Mouse (Mus musculus) layer of hippocampus, postnatal 25 days (tissue): ENCODE results near the gene Vav3. TPM values are rescaled to one million over a fixed set of nuclear protein-coding genes. Genes with fewer than 3 reads are reported as not detected.
A peak's percentile ranks its signal among the peaks of the same experiment; 100 is the strongest.

ENCODE experiments used
- DNase-seq, 2 experiments: peaks; one replicate each; pipeline ENCODE4 v3.0.0; 2022; ENCODE audit warnings: mixed read lengths in 2 of 2, low spot score in 1 of 2; ENCODE audit errors: extremely low spot score in 1 of 2
- total RNA-seq, 2 experiments: library from RNA; stranded (reverse); gene quantifications; 2 replicates each; pipeline ENCODE4 v1.2.3; 2021

Vav3 gene
- total RNA-seq: 10 to 100 TPM; 11.2 to 15.9 TPM

DNA sequence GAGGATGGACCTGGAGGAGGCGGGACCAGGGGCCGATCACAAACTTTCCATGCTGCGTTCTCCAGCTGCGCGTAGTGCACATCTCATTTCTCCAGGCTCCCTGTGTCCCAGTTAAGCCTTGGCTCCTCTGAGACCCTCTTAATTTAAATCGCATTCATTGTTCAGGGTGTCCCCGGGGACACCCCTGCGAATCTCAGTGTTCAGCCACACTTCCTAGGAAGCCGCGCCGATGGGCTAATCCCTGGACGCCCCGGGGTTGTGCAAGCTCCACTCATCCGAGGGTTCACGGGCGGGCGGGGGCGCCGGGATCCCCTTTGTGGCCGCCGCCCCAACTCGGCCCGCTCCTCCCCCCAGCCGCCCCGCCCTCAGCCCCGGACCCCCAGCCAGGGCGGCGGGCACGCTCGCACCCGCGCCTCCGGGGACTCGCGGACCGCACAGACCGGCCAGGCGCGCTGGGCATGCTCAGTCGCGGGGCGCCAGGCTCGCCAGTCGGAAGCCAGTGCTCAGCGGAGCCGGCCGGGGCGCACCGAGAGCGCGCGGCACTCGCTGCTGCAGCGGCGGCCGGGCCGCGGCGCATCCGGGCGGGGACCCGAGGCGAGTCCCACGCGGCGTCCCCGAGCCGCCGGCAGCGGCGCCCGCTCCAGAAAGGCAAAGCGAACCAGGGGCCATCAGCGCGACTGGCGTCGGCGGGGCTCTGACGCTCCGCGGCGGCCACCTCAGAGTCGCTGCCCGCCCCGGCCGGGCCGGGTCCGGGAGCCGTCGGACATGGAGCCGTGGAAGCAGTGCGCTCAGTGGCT lies at the start of gene Vav3:
Gene Vav3 (plus strand): TSS at position 380 of the 797 bp plus-strand sequence.
- DNase-seq: peak; percentile 45 to 50

DNA sequence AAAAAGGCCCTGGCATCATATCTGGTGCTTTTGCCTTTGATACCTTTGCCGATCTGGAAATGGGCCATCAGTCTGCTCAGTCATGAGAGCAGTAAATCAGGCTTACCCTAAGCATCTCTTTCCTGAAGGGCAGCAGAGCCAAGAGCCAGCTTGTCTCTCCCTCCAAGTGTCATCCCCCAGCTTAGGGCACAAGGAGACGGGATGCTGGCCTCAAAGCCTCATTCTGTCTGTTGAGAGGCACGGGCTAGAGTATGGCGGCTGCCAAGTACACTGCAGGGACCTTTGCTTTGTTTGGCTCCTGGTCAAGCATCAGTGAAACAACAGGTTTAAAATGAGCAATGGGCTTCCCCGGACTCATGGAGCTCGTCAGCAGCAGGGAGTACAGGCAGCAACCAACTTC lies 41.6 kb upstream of the Vav3 start:
- DNase-seq: no peak

DNA sequence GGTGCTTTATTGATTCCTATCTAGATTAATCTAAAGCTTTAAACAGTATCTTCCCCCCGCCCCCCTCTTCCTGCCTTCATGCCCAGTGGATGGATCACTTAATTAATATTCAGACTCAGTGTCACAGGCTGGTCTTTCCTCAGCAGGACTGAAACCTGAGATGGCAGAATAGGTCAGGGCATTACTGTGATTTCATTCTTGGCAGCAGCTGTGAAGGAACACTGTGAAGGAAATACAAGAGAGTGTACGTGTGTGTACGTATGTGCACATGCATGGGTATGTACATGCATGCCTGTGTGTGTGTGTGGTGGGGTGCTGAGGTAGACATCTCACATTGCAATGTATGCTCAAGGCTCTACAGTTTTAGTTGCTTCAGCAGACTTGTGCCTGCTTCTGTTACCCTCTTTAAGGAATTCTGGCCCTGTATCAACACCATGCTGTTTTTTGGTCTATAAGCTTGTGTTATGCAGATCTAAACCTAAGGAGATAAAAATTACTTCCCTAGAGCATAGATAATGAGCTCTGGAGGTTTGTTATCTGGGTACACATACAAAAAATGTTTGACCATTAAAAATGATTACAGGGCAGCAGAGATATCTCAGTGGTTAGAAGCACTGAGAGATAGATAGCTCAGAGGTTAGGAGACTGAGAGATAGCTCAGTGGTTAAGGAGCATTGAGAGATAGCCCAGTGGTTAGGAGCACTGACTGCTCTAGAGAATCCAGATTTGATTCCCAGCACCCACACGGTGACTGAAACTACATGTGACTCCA lies 41.0 kb upstream of the Vav3 start:
- DNase-seq: no peak

DNA sequence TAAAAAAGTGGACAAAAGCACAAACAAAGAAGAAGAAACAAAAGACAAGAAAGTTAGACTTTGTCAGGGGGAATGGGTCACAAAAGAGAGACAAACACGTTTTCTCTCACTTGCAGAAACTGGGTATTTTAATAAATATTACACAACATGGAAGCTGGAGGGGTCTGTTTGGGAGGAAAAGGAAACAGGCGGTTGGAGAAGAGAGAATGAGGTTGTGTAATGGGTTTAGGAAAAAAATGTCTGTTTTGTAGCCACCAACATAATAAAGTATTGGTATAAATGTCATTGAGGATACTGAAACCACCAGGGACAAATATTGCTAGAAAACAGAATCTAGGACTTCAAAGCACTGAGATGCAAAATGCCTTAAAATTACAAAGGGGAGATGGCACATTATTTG lies 38.4 kb upstream of the Vav3 start:
- DNase-seq: no peak

DNA sequence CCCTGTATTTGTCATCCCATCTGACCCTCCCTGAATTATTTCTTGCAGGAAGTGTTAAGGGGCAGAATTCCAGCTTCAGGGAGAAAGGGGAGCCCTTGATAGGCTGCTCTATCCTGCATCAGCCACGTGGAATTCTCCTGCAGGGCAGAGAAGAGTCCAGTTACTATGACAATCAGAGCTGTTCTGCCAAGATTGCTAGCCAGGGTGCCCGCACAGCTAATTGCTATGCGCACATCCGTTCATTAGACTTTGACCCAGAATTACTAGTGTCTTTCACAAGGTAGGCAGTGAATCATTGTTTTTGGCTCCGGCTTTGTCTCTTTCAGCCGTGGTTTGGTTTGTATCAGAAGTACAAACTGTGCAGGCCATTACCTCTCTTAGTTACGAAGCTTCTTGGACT lies 33.0 kb upstream of the Vav3 start:
- DNase-seq: no peak

DNA sequence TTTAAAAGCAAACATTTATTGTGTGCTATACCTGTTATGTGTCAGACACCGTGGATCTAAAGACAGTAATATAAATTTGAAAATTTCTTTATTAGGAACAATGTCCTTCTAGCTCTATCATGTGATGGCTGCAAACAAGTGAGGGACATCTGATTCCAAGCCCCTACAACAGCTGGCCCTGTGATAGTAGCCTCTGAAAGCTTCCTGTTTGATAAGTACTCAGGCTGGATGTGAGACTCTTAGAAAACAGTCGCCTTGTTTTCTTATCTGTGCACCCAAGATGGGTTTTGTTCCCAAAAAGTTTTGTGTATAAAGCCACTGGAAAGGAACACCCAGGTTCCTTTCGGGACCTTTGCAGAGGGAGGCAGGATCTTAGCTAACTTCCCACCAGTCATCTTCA lies 32.0 kb upstream of the Vav3 start:
- no peak for DNase-seq

DNA sequence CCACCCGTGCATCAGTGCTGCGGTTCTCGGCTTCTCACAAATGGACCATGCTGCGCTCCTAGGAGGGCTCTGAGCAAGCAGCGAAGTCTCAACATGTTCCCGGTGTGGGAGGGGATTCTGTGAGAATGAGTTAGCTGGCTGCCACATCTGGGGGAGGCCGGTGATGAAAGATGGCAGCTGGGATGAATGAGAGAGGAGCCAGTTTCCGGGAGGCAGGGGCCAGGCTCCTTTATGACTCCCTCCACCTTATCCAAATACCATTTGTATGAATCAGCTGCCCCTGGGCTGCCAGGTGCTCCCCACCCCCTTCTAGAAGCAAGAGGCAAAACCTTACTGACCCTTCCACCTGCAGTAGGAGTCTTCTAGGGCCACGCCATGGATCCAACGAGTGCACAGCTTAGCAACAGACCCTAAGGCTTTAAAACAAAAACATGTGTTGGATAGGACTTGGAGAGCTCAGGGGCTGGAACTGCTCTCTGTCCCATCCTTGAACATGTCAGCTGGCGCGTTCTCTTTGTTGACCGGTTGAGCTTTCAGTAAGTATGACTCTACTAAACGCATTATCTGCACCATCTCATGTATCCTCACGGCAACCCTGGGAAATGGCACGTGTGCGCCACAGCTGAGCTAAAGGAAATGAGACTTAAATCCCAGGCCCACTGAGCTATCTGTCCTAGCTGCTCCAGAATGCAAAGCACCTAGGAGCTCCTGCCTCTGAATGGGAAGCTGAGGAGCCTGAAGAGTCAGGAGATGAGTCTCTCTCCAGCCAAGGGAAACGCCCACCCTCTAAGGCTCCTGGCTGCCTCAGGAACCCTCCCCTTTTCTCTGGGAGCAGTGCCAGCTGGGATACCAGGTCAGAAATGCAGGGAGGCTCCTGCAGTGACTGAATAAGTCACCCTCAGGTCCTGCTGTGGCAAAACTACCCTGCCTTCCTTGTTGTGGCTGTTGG lies 30.9 kb upstream of the Vav3 start:
- no peak for DNase-seq

DNA sequence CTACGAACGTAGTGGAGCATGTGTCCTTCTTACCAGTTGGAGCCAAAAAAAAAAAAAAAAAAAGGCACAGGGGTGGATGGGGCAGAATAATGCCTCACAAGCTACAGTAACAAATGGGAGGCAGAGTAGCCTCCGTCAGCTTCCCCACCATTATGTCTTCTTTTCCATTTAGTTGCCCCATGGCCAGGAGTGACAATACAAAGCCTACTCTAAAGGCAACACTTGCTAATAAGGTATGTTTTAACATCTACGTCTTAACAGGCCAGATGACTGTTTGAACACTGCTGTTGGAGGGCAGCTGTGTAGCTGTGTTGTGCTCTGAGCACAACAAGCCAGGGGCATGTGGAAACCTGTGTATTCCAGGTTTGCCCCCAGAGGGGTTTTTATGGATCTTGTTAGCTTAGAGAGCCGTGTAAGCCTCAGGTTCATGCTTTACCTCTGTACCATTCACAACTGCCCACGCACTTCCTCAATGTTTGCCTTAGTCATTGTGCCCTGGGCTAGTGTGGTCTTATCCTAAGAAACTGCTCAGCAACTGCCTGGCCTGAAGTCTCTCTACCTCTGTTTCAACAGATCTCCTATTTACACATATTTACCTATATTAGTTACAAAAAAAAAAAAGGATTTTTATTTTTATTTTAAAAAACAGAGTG lies 29.2 kb upstream of the Vav3 start:
- DNase-seq: no peak

DNA sequence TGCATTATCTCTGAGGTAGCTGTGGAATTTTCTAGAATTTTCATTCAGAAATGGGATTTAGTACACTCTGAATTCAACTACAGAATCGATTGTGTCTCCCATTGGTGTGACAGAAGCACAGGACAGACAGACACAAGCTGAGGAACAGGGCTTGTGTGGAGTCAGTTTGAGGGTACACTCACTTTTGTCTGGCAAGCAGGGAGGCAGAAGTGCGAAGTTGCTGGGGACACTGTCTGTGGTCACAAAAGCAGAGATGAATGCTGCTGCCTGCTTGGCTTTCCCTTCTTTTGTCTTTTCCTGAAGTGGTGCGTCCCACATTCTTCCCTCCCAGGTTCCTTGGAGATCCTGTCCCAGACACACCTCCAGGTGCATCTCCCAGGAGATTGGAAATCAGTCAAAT lies 28.6 kb upstream of the Vav3 start:
- no peak for DNase-seq

DNA sequence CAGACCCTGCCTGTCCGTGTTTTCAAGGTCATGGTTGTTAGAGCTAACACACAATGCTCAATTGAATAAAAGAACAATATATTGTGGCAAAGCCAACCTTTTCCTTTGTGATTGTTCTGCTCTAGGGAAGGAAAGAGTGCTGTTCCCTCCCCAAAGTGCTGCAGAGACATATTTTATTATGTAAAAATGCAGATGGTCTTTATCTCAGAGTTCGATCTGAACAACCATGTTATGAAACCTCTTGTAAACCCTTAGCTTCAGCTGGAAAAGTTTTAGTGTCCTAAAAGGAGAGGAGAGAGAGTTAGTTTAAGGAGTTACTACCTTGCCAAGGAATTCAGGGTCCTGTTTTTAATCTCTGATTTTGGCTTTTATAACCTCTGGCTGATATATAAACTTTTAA lies 27.0 kb upstream of the Vav3 start:
- no peak for DNase-seq

DNA sequence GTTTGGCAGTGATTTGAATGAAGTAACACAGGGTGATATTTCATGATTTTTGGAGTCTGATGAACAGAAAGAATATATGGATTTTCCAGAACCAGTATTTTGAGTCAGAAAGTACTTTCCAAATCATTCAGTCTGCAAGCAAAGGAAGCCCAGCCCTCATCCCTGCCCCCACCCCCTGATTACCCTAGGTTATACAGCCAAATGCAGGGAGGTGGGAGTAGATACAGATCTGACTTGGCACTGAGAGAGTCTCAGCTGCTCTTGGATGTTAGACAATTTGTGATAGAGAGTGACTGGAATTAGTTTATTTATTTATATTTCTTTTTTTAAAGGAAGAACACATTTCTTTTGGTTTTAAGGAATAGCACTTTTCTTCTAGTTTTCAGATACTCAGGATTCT lies 18.2 kb upstream of the Vav3 start:
- no peak for DNase-seq

DNA sequence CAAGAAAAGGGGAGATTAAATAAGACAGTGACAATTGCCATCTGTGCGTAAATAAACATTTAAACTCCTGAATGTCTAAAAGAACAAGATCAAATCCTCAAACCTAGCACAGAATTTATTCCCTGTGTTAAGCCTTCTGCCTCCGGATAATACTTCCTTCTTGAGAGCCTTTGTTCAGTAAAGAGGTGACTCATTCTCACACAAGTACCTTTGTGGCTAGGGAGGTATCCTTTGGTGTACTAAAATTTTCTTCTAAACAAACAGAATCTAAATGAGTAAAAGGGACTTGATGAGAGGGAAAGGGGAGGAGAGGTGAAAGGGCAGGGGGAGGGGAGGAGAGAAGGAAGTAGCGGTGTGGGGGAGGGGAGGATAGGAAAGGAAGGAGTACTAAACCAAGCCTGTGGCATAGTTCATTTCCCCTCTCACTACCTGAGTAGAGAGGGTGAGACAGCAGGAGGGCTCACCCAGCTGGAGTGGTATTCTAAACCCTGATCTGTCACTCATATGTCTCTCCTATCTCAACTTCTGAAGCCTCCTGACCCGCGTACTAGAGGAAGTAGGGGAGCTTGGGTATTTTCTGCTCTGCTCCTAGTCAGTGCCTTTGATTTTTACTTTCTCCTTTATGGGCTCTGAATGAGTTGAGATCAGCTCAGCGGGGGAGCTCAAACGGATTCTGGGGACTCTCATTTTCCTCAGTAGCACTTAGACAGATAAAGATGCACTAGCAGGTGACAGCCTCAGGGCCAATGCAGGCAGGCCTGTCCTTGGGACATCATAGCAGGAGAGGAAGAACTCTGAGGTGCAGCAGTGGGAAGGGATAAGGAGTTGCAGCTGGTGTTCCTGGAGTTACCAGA lies 16.8 kb upstream of the Vav3 start:
- no peak for DNase-seq

DNA sequence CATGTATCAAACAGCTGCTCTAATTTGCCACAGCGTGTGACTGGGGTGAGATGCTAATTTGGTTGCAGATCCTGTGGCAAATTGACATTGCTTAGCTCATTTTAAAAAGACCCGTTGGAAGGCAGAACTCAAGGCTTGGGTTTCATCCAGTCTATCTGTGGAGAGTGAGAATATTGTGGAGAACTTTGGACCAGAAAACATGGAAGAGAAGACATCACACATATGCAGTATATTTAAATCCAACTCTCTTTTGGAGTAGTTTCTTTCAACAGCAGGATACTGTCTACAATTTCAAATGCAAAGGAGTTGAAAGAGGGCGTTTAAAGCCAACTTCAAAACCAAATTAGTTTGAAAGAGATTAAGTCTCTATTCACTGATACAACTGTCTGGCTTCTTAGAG lies 13.3 kb upstream of the Vav3 start:
- no peak for DNase-seq

DNA sequence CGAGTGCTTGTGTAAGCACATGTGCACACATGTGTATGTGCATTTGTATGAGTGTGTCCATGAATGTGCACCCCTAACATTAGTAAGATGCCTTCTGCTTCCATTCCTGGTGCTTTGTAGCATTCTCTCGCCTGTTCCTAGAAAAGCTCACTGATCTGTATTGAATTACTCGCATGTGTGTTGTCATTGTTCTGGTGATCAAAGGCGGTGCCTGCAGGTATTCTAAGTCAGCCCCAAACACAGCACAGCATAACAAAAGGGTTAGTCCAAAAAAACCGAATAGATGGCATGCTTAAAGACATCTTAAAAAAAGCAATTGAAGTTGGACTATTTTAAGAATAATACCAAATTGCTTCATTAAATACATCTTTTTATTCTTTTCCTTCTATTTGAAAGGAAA lies 7.7 kb upstream of the Vav3 start:
- DNase-seq: no peak

DNA sequence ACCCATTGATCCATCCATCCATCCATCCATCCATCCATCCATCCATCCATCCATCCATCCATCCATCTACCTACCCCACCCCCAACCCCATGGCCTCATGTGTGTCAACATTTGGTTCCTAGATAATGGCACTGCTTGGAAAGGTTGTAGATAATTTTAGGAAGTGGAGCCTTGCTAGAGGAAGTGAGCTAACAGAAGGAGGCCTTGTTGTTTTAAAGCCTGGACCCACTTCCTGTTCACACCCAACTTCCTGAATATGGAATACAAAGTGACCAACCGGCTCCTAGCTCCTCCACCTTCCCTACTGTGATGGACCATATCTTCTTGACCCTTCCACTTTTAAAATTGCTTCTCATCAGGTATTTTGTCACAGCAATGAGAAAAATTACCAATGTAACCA lies 5.0 kb upstream of the Vav3 start:
- no peak for DNase-seq

DNA sequence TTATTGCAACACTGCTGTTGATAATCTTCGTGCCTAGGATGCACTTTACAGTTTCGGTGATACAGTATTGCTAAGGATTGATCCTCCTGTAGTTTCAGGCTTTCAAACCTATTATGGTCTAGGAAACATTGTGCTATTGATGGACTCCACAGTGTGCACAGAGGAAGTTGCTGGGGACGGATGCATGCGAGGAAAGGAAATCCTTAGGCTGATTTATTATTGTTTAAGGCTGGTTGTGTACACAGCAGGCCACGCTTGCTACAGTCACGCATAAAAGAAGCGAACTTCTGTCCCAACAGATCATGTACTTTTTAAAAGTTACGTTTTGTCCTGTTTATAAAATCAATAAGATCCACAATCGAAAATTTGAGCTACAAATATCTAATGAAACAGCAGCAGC lies 1.2 kb upstream of the Vav3 start:
- no peak for DNase-seq

DNA sequence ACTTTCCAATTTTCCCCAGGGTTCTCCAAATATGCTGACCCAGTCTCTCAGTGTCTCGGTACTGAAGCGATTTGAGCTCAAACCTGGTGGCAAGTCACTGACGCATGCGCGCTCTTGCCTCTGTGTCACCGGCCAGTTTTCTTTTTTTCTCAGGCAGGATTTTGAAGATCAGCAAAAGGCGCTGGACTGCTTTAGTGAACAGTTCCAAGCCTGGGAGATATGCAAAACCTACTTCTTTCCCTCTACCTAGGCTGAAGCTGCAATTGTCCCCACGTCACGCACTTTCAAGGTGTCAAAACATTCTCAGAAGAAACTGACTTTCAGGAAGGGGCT lies 546 bp upstream of the Vav3 start:
- peak in 1 of 2 experiments; percentile 27 for DNase-seq

DNA sequence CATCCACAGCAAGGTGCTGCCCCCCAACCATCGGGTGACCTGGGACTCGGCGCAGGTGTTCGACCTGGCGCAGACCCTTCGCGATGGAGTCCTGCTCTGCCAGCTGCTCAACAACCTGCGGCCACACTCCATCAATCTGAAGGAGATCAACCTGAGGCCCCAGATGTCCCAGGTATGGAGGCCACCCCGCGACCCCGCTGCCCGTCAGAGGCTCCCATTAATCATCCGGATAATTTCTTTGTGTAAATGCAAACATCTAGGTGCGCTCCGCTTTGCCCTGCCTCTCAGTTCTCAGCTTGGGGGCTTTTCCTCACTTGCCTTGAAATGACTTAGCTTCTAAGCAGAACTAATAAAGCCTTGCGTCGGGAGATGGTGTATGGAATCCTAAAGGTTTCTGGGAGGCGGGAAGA lies 623 bp downstream of the Vav3 start:
- no peak for DNase-seq

DNA sequence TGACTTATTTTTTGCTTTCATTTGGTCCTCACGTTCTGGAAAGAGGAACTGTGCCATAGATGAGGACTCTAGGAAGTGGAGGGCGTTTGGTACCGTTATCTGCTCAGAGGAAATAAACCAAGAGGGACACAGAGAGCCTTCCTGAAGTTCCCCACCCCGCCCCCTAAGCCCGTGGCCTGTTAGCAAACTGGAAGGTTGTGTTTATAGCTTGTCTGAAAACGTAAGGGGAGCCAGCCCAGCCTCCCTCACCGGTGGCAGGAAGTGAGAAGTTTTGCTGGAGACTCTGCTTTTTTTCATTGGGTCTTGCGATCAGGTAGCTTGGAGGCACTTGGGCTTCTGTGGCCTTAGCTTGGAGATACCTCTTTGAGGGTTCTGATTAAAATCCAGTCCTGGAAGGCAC lies 1.2 kb downstream of the Vav3 start:
- no peak for DNase-seq
